ENCODE assay signal across 9 mouse cellular contexts in the genomic region with DNA sequence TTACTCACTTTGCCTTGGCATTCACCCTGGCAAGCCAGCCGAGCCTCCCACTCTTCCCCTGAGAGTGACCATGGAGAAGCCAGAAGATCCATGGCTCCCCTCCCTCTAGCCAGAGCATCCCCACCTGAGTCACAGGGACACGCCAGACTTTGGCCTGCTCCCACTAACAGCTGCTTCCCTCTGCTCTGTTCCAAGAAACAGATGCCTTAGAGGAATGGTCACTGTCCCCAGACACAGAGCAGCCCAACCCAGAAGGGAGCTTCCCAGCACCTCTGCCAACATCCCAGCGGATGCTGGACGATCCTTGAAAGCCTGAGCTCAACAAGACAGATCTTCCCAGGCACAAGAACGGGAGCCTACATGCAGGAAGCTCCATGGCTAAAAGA.
DNase-seq lines count a peak whose midpoint lies in the region; ATAC-seq and TF ChIP-seq lines count a peak whose summit lies in the region.
"Had no signal": no experiment of that assay in that cellular context is flagged by ENCODE, and none has a peak within 500 bp of the region (broad histone marks: within the 10 kb centered on the region; RNA-seq: fewer than 3 reads in every experiment).

No protein-coding gene starts in this region.

- peak; percentile 33; the same call in 1 of the 2 replicates for TF ChIP-seq EP300 in heart, postnatal 0 days (IDR thresholded peaks at IDR 0.05; ENCODE audit: low read depth)

- no peak overlapping the region for H3K4me2 ChIP-seq in hindbrain, postnatal 0 days (ENCODE audit: low read depth, low read length)
- H3K4me2 ChIP-seq in hindbrain, embryonic 11.5 days (replicated peaks; ENCODE audit: low read depth, low read length), result no peak overlapping the region
- H3K4me2 ChIP-seq in heart, postnatal 0 days (ENCODE audit: low read depth, low read length), result peak overlapping the region; percentile 23

- WGBS in hindbrain, postnatal 0 days, result 63% methylated on average over 5 of the region's 5 CpGs
- 87% methylated on average over 5 of the region's 5 CpGs for WGBS in hindbrain, embryonic 11.5 days
- 32% methylated on average over 5 of the region's 5 CpGs for WGBS in heart, postnatal 0 days

- no peaks in the 10 kb centered on the region for H3K27me3 ChIP-seq in hindbrain, postnatal 0 days (ENCODE audit: insufficient read depth, low read length)
- H3K27me3 ChIP-seq in hindbrain, embryonic 11.5 days (ENCODE audit: control insufficient read depth, insufficient read depth, low read length), result no peaks in the 10 kb centered on the region
- H3K27me3 ChIP-seq in heart, postnatal 0 days (ENCODE audit: control insufficient read depth, insufficient read depth, low read length), result no peaks in the 10 kb centered on the region

- H3K4me1 ChIP-seq in hindbrain, postnatal 0 days (ENCODE audit: insufficient read depth, low read length), result peaks cover 20% of the 10 kb centered on the region
- H3K4me1 ChIP-seq in hindbrain, embryonic 11.5 days (replicated peaks; ENCODE audit: control insufficient read depth, insufficient read depth, low read length), result peaks cover 5% of the 10 kb centered on the region
- H3K4me1 ChIP-seq in brown adipose tissue, adult 24 weeks (ENCODE audit: control insufficient read depth, insufficient read depth, insufficient read length, low read length), result peaks cover 75% of the 10 kb centered on the region
- peaks cover 99% of the 10 kb centered on the region for H3K4me1 ChIP-seq in heart, postnatal 0 days (ENCODE audit: control insufficient read depth, insufficient read depth)

- H3K4me3 ChIP-seq in hindbrain, postnatal 0 days (ENCODE audit: low read length), result no peak overlapping the region
- H3K4me3 ChIP-seq in hindbrain, embryonic 11.5 days (ENCODE audit: low read depth, low read length), result no peak overlapping the region
- H3K4me3 ChIP-seq in brown adipose tissue, adult 24 weeks (ENCODE audit: insufficient read depth, low read depth, low read length), result peak overlapping the region; percentile 3; the same call in 1 of the 2 replicates
- H3K4me3 ChIP-seq in heart, postnatal 0 days (ENCODE audit: low read depth, low read length), result no peak overlapping the region
- H3K4me3 ChIP-seq: erythroblast, embryonic 14.5 days had no signal

- ATAC-seq in hindbrain, postnatal 0 days, result no peak
- ATAC-seq in hindbrain, embryonic 11.5 days (ENCODE audit: low FRiP score), result no peak
- ATAC-seq in heart, postnatal 0 days (ENCODE audit: insufficient read depth, low read depth), result no peak

- no peaks in the 10 kb centered on the region for H3K36me3 ChIP-seq in hindbrain, postnatal 0 days (ENCODE audit: insufficient read depth, low read length)
- no peaks in the 10 kb centered on the region for H3K36me3 ChIP-seq in hindbrain, embryonic 11.5 days (ENCODE audit: control insufficient read depth, insufficient read depth, low read length)
- H3K36me3 ChIP-seq in heart, postnatal 0 days (replicated peaks; ENCODE audit: control insufficient read depth, insufficient read depth, low read length), result 0 out of 2 replicates have a peak, but pooled peaks cover 9% of the 10 kb centered on the region

- no peak overlapping the region for H3K9ac ChIP-seq in hindbrain, postnatal 0 days (replicated peaks; ENCODE audit: low read length)
- H3K9ac ChIP-seq in hindbrain, embryonic 11.5 days (ENCODE audit: low read depth, low read length), result no peak overlapping the region
- H3K9ac ChIP-seq in heart, postnatal 0 days (replicated peaks; ENCODE audit: low read depth, low read length), result 0 out of 2 replicates have a peak overlapping the region, but pooled peaks have one; percentile 18

- no peak for TF ChIP-seq CTCF in hindbrain, postnatal 0 days (IDR thresholded peaks at IDR 0.05; ENCODE audit: low read depth)
- no peak for TF ChIP-seq CTCF in heart, postnatal 0 days (IDR thresholded peaks at IDR 0.05; ENCODE audit: low read depth)

- no peaks in the 10 kb centered on the region for H3K9me3 ChIP-seq in hindbrain, postnatal 0 days (ENCODE audit: low read length)
- no peaks in the 10 kb centered on the region for H3K9me3 ChIP-seq in hindbrain, embryonic 11.5 days (ENCODE audit: control insufficient read depth, low read length)
- H3K9me3 ChIP-seq in heart, postnatal 0 days (replicated peaks; ENCODE audit: control insufficient read depth, low read length), result no peaks in the 10 kb centered on the region

- no peak overlapping the region for H3K27ac ChIP-seq in hindbrain, postnatal 0 days
- no peak overlapping the region for H3K27ac ChIP-seq in hindbrain, embryonic 11.5 days (ENCODE audit: low read depth, low read length)
- peak overlapping the region; percentile 95 for H3K27ac ChIP-seq in brown adipose tissue, adult 24 weeks (replicated peaks; ENCODE audit: low read depth, low read length)
- H3K27ac ChIP-seq in heart, postnatal 0 days (ENCODE audit: low read depth), result peak overlapping the region; percentile 94

- DNase-seq in hindbrain, postnatal 0 days (ENCODE audit: low spot score), result peak; percentile 27
- DNase-seq in hindbrain, embryonic 11.5 days (ENCODE audit: low spot score), result no peak
- no peak for DNase-seq in heart, postnatal 0 days (ENCODE audit: low spot score)
- DNase-seq in lung, postnatal 10 days, result peak; percentile 74
- DNase-seq in cerebellum, adult 11 months, result no peak
- no peak for DNase-seq in spleen, adult 18-20 months
- DNase-seq in right cerebral cortex, adult 18-20 months, result no peak

Comparison
In these comparisons a context has a peak if more than half of its experiments do, and no peak if none do; other contexts are left out.
1. DNase-seq: peak in hindbrain, postnatal 0 days (single experiment) and lung, postnatal 10 days (single experiment); none in hindbrain, embryonic 11.5 days (single experiment), heart, postnatal 0 days (single experiment), cerebellum, adult 11 months (single experiment), spleen, adult 18-20 months (0 of 2) and right cerebral cortex, adult 18-20 months (single experiment).
2. H3K27ac ChIP-seq: peak in brown adipose tissue, adult 24 weeks (single experiment) and heart, postnatal 0 days (single experiment); none in hindbrain, postnatal 0 days (single experiment) and hindbrain, embryonic 11.5 days (single experiment).